Mouse (Mus musculus) spleen, postnatal 14 days (tissue): Measurements from ENCODE around the gene Pcbp3.

Source experiments
- DNase-seq, 2 experiments: peaks; one replicate each; pipeline ENCODE4 v3.0.0; 2021 to 2022; ENCODE audit warnings: low spot score in 2 of 2

The Pcbp3 gene

GRCm38 (mm10) chr10:76731621-76732239, 230.0 kb downstream of the Pcbp3 start:
- no peak for DNase-seq

DNA sequence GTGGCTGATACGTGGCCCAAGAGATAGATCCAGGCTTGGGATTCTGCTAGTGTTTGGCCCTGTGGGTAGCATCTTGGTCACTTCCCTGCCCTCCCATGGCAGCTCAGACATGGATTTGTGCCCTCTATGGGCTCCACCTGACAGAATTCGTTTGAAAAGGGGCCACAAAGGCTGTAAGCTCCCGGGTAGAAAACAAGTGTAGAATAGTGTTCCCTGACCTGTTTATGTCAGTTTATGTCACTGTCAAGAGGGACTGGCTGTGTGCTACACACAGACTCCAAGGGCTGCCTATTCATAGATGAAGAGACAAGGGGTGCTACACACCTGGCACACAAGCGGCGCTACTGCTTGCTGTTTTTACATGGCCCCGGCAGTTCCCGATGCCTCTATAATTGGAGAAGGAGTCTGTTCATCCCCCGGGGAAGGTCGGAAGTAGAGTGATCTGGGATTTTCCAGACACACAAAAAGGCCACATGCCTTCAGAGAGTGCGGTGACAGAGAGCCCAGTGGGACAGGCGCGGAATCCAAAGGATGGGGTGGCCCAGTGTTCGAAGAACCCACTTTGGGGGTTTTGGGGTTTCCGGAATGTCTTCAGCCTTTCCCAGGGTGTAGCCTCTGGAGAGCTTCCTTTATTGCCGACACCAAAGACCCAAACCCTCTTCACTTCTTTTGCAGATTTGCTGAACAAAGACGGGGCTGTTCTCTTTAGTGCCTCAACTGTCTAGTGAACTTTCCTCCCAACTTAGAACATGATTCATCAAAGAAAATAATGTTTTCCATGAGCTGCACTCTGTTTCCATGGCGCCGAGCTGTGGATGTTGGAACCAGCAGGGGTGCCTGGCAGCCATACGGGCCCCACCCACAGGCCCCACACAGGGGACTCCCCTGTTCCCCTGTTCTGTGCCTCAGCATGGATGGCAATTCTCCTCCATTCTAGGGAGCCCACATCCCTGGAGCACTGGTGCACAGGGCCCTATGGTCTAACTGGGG, 231.8 kb downstream of the Pcbp3 start:
- no peak for DNase-seq

GRCm38 (mm10) chr10:76728369-76728768, 233.3 kb downstream of the Pcbp3 start:
- DNase-seq = peak in 1 of 2 experiments; percentile 16

- DNase-seq = no peak
Observed at GRCm38 (mm10) chr10:76727301-76727700, 234.4 kb downstream of the Pcbp3 start.

GRCm38 (mm10) chr10:76726866-76727265, 234.8 kb downstream of the Pcbp3 start:
- no peak for DNase-seq

GRCm38 (mm10) chr10:76725682-76726285, 235.9 kb downstream of the Pcbp3 start, which contains the start of gene Col6a1:
Col6a1 (minus strand) TSS chr10:76726168.
- DNase-seq = no peak

- DNase-seq = no peak
Observed at GRCm38 (mm10) chr10:76725097-76725496, 236.6 kb downstream of the Pcbp3 start.

- no peak for DNase-seq
Observed at GRCm38 (mm10) chr10:76724231-76724736, 237.4 kb downstream of the Pcbp3 start.

DNA sequence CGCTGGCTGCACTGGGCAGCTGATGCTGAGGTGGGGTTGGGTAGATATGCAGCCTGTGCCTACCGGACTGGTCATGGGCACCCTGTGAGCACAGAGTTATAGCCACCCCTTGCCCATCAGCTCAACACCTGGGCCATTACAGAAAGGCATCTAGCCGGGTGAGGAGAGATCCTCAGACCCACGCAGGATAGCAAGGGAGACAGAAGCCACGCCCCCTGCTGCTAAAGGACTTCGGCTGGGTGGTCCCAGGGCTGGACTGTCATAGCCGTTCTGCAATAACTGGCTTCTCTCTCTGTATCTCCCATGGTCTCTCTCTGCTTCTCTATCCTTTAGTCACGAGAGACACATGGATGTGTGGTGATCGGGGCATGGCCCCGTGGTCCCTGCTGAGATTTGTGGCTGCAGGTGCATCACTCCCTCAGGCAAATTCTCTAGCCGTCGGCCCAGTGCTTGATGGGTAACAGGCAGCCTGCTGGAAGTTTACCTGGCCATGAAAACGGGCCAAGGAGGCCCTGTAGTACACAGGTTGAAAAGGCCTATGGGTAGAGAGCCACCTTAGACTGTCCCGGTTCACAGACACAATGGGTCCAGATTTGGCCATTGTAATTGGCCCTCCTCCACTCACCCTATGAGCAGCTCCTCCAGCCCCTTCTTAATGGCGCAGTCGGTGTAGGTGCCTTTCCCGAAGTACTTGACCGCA, 238.8 kb downstream of the Pcbp3 start:
- DNase-seq = no peak

DNA sequence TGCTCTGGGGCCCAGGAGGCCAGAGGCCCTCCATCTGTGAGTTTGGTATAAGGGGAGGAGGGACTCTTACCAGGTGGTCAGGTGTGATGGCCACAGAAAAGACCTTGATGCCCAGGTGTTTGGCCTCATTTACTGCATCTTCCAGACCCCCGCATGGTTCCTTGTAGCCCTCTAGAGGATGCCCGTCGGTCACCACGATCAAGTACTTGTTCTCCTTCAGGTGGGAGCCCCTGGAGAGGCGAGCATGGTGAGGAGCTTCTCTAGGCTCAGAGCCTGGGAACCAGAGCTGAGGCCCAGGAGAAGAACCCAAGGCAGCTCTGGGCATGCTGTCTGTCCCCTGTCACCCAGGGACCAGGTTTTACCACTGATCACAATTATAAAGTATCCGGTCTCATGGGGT, 239.9 kb downstream of the Pcbp3 start:
- no peak for DNase-seq

GRCm38 (mm10) chr10:76721216-76721615, 240.5 kb downstream of the Pcbp3 start:
- no peak for DNase-seq

DNA sequence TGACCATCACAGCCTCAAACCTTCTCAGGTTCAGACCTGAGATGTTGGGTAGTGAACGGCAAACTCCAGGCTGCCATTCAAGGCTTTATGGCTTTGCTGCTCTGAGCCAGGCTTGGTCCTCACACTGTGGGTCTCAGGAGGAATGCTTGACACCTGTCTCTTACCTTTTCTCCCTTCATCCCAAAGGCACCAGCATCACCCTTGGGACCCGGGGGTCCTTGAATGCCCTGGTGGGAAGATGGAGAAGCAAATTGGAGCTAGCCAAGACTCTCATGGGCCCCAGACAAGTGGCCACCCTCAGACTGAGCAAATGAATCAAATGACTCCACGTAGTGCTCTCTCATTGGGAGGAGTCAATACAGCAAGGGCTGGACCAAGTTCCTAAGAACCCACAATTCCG, 244.1 kb downstream of the Pcbp3 start:
- DNase-seq = no peak

GRCm38 (mm10) chr10:76717026-76717425, 244.7 kb downstream of the Pcbp3 start:
- no peak for DNase-seq

DNA sequence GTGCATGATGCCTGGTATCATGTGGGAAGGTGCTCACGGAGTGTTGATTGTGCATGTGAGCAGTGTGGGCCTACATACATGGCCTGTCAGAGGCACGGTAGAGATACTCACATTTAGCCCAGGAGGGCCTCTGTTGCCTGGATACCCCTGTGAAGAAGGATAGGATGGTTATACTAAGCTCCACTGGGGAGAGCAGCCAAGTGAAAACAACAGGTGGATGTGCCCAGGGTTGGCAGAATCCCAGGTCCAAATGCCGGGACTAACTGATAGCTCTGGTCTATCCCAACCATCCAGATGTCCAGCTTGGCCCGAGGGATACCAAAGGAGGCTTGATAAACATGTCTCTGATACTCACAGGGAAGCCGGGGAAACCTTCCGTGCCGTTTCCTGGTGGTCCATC, 247.4 kb downstream of the Pcbp3 start:
- no peak for DNase-seq

- DNase-seq = no peak
Observed at GRCm38 (mm10) chr10:76712500-76712899, 249.2 kb downstream of the Pcbp3 start.
